Mouse (Mus musculus): ENCODE data around the gene Gal3st3.

Gal3st3 gene

DNA sequence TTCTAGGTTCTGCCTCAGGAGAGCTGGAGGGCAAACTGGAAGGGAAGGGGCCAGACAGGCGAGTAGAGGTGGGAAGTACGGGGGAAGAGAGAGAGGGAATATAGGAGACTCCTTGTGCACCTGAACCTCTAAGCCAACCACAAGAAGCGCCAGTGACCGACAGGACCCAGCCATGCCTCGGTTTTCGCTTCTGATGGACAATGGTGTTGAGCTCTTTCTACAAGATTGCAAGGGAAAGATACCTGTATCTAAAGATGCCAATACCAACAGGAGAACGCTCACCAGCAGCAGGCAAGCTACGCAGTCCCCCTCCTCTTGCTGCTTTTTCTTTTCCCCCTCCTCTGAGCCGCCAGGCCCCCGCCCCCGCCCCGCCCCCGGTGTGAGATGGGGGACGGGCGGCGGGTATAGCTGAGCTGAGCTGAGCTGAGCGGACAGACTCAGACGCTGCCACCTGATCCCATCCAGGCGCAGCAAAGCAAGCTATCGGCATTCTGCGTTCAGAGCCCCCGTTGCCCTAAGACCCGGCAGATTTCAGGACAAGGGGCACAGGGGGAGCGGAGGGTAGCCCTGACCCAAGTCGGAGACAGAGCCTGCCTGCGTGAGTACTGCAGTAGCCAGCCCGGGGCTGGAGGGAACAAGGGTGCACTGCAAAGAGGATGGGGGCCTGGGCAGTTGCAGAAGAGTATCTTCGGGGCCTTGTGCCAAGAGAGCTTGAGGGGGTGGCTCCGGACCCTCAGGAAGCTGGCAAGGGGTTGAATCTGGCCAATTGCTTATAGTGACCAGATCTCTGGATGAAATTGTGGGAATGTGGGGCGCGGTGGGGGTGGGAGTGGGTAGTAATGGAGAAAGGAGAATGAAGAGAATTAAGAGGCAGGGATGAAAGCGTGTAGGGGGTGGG, at the start of gene Gal3st3:
TSS of gene Gal3st3 (plus strand) at position 429 of the 898 bp plus-strand sequence.
- DNase-seq (ENCODE audit: low read depth, low spot score), result peak; percentile 31

DNA sequence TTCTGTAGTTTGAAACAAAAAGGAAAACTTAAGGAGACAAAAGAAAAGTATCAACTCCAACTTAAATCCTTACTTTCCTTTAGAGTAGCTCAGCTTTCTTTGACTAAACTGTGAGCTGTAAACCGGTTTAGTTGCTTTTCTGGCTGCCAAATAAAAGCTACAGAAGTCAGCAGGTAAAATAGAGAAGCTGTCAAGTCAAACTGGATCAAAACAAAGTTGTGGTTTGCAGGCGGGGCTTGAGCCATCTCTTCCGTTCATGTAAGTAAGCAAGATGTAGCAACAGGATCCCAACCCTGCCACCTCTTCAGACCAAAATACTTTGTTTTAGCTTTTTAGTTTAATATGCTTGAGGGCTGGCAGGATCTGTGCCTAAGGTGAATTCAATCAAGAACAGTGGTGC, 41.0 kb upstream of the Gal3st3 start:
- no peak for DNase-seq (ENCODE audit: low read depth, low spot score)

DNA sequence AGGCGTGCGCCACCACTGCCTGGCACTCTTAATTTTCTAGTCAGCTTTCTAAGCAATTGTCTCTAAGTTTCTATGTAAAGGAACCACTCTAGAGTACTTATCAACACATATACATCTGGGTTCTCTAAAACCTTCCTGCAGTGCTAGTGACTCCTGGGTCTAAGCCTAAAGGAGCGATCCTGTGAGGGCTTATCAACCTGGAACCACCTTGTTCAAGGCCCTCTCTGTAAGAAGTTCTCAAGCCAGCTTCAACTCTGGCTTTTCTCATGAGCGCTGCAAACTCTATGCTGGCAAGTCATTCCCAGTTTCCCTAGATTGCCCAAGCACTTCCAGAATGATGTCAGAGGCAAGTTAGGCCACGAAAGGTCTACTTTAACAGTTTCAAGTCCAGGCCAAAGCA, 31.1 kb upstream of the Gal3st3 start:
- no peak for DNase-seq (ENCODE audit: low read depth, low spot score)

GRCm38 (mm10) chr19:5268017-5268416, 30.1 kb upstream of the Gal3st3 start:
- DNase-seq (ENCODE audit: low read depth, low spot score), result no peak

DNA sequence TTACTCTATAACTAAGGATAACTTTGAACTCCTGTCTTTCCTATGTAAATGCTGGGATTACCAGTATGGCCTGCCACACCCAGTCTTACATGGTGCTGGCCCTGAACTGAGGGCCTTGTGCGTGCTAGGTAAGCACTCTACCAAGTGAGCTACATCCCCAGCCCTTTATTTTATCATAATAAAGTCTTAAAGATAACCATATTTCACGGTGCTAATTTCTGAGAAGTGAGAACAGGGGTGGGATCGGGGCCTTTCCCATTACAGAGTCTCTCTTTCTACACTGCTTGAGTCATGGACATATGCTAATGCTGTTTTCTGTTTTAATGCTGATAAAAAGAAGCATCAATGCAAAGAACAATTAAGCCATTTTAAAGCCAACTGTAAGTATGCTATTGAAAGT, 29.3 kb upstream of the Gal3st3 start:
- DNase-seq (ENCODE audit: low read depth, low spot score), result no peak

- DNase-seq (ENCODE audit: low read depth, low spot score), result no peak
These were observed 28.7 kb upstream of the Gal3st3 start for GRCm38 (mm10) chr19:5269392-5269791.

- DNase-seq (ENCODE audit: low read depth, low spot score), result no peak
These were observed 26.7 kb upstream of the Gal3st3 start for GRCm38 (mm10) chr19:5271430-5271829.

DNA sequence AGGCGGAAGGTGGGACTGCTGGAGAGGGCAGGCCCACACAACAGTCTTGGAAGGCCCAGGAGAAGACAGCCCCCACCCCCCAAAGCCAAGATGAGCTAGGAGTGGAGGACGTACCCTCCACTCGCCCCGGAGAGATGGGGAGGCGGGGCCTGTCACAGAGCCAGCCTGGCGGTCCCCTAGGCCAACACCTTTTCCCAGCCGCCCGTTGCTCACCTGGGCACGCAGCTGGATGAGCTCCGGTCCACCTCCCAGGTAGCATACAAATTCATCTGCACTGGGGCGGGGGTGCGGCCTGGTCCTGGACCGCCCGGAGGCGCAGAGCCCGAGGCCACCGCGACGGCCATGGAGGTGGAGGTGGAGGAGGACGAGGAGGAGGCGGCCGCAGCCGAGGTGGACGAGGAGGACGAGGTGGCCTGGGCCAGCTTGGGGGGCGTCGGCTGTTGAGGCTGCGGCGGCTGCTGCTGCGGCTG, 25.8 kb upstream of the Gal3st3 start:
- peak; percentile 30 for DNase-seq (ENCODE audit: low read depth, low spot score)

- DNase-seq (ENCODE audit: low read depth, low spot score), result peak; percentile 91
These were observed 25.1 kb upstream of the Gal3st3 start, which contains the start of gene Pacs1 for GRCm38 (mm10) chr19:5272801-5273733. Gene Pacs1, minus strand, starts transcription at chr19:5273119.

DNA sequence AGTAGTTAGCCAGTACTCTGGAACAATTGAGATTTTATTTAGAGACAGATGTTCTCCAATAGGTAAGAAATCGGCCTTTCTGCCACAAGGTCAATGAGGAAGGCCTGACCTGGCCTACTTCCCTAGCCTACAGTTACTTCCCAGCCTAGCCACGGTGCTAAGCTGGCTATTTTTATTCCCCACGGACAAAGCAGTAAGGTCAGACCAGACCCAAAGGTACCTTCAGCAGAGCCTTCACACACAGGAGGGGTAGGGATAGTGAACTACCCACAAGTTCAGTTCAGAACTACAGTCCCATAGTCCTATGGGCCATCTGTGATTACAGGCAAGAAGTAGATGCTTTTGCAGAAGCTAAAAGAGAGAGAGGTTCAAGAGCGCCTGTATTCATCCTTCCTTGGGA, 24.2 kb upstream of the Gal3st3 start:
- DNase-seq (ENCODE audit: low read depth, low spot score), result no peak

- DNase-seq (ENCODE audit: low read depth, low spot score), result no peak
These were observed 23.5 kb upstream of the Gal3st3 start for GRCm38 (mm10) chr19:5274641-5275040.

DNA sequence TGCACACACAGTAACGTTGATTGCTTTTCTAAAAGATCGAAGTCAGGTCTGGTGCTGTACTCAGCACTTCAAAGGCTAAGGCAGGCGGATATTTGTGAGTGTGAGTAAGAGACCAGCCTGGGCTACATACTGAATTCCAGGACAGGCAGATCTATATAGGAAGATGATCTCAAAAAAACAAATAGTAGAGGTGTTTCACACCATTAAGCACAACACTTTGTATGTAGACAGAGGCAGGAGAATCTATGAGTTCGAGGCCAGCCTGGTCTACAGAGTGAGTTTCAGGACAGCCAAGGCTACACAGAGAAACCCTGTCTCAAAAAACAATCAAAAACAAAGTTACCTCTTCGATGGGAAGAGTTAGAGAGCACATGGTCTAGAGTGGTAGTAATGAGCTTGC, 22.4 kb upstream of the Gal3st3 start:
- DNase-seq (ENCODE audit: low read depth, low spot score), result no peak

DNA sequence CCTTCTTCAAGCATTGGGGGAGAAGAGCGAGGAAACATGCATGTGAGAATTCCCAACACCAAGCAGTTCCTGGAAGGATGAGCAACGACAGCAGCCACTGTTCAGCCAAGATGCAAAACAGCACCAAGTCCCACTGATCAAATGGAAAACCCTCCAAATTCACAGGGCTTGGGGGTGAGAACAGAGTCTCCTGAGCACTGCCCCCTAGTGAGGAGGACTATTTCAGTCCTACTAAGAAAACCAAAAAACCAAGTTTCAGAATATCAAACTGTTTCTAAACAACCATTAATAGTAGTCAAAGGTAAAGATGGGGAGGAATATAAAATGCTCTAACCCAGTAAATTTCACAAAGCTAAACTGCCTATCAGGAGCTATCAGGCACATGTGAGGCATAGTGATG, 21.6 kb upstream of the Gal3st3 start:
- DNase-seq (ENCODE audit: low read depth, low spot score), result no peak

- DNase-seq (ENCODE audit: low read depth, low spot score), result no peak
These were observed 21.0 kb upstream of the Gal3st3 start for GRCm38 (mm10) chr19:5277140-5277539.

- DNase-seq (ENCODE audit: low read depth, low spot score), result no peak
These were observed 19.8 kb upstream of the Gal3st3 start for GRCm38 (mm10) chr19:5278381-5278780.

- DNase-seq (ENCODE audit: low read depth, low spot score), result peak; percentile 100
These were observed 3.0 kb upstream of the Gal3st3 start, which contains the start of gene Sf3b2 for GRCm38 (mm10) chr19:5294972-5295735. Gene Sf3b2, minus strand, starts transcription at chr19:5295455.

- DNase-seq (ENCODE audit: low read depth, low spot score), result no peak
These were observed 2.4 kb upstream of the Gal3st3 start for GRCm38 (mm10) chr19:5295736-5296075.

GRCm38 (mm10) chr19:5296630-5297029, 1.5 kb upstream of the Gal3st3 start:
- DNase-seq (ENCODE audit: low read depth, low spot score), result no peak

DNA sequence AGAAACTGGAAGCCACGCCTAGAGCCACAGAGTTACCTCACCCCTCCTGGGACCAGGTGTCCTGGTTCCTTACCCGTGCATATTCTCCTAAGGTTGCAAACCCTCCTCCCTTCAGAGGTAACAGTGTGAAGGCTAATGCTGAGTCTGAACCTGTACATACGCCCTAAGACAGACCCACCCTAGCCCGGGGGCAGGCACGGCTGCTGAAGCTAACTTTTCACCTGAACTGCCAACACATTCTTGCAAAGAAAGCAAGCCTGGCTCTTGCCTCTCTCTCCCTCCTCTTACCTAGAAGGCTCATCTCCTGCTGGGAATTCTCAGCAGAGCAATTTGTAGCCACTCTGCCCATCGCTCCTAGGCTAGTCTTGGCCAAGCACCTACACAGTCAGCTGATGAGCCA, 2.5 kb downstream of the Gal3st3 start:
- no peak for DNase-seq (ENCODE audit: low read depth, low spot score)

GRCm38 (mm10) chr19:5302455-5302854, 4.3 kb downstream of the Gal3st3 start:
- peak; percentile 48 for DNase-seq (ENCODE audit: low read depth, low spot score)

DNA sequence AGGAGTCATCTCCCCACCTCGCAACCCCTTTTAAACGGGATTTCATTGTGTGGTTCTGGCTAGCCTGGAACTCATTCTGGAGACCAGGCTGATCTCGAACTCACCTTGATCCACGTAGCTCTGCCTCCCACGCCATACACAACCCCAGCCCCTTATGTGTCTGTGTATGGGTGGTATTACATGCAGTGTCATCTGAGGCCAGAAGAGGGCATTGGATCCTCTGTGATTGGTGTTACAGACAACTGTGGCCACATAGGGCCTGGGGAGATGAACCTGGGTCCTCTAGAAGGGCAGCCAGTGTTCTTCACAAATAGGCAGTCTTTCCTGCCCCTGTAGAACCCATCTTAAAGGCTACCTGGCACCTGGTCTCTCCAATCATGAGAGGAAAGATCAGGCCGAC, 8.1 kb downstream of the Gal3st3 start:
- DNase-seq (ENCODE audit: low read depth, low spot score), result no peak

Data from forelimb bud, embryonic 11.5 days (tissue).